Mouse (Mus musculus) lung, embryonic 15.5 days (tissue): ENCODE results near the gene Gm28551. TPM values are rescaled to one million over a fixed set of nuclear protein-coding genes. Genes with fewer than 3 reads are reported as not detected.

Experiments
- polyA plus RNA-seq: library from polyadenylated mRNA; unstranded; fragments of >200 nt; fragmentation: Nextera tagmentation; extraction: Ambion mirVana; gene quantifications from 2 replicates; pipeline ENCODE4 v1.2.1, GENCODE M21; 2015

The Gm28551 gene
- polyA plus RNA-seq, 1 experiment from 2014 or later, result 0.75 TPM

Other genes starting within 250 kb of the Gm28551 start
- gene 1700019A02Rik, start 165.0 kb downstream of the Gm28551 start, polyA plus RNA-seq, result not detected in 2 replicates
- 15.1 and 16.5 TPM in 2 replicates for gene Pms1, start 55.6 kb downstream of the Gm28551 start, polyA plus RNA-seq
- 39.7 and 42.0 TPM in 2 replicates for gene Ormdl1, start 55.6 kb downstream of the Gm28551 start, polyA plus RNA-seq
- not detected in 2 replicates for gene Gm28778, start 55.6 kb downstream of the Gm28551 start, polyA plus RNA-seq
- 23.5 and 23.8 TPM in 2 replicates for gene Osgepl1, start 39.0 kb downstream of the Gm28551 start, polyA plus RNA-seq
- gene Asdurf, start within 50 bp of the Gm28551 start, polyA plus RNA-seq, result not detected in 2 replicates
- 65.0 and 66.7 TPM in 2 replicates for gene Asnsd1, start 85 bp upstream of the Gm28551 start, polyA plus RNA-seq